Mouse (Mus musculus) ES-E14 (cell line): ENCODE data around the gene Tmem164.

Experiments used
- CHD2 ChIP-seq: IDR thresholded peaks from 2 replicates; pipeline ENCODE4 v1.6.1; 2014; ENCODE audit warnings: mild to moderate bottlenecking, low read depth, low read length, inconsistent platforms
- ZNF384 ChIP-seq: IDR thresholded peaks from 2 replicates; pipeline ENCODE4 v1.6.1; 2012; ENCODE audit warnings: low read depth, low read length, inconsistent platforms

- TF ChIP-seq CHD2 (no peak), ZNF384 (no peak)
Observed at GRCm38 (mm10) chrX:142650117-142650764, 31.0 kb upstream of the Tmem164 start.
